In the genomic region with DNA sequence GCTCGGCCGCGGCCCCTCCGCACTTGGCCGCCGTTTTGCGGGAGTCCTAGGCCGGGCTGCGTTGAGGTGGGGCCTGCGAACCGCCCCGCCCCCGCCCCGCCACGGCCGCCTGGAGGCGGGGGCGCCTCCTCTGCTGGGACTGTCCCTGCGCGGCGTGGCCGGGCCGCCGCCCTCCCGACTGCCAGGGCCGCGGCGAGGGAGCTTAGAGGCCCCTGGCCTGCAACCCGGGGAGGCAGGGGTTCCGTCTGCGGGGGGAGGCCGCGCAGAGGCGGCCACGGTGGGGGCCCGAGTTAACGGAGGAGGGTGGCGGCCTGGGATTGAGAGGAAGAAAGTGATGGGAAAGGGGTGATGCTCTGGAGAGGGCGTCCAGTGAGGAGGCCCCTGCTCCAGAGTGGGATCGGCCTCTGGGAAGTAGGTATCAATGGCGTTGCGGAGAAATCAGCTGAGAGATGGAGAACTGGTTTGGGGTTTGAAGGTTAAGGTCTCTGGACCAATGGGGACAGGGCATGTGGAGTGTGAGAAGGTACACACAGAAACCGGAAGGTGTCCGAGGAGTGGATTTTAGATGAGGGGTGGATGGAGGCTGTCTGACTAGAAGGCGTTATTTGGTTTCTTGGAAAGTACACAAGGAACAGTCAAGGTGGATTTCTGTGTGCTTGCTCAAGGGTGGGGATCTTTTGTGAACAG, we compare ENCODE assay signal across 8 mouse cellular contexts. TPM values are rescaled to one million over a fixed set of nuclear protein-coding genes. Genes with fewer than 3 reads are reported as not detected.
A peak's percentile ranks its signal among the peaks of the same experiment; 100 is the strongest.
DNase-seq lines count a peak whose midpoint lies in the region; ATAC-seq and TF ChIP-seq lines count a peak whose summit lies in the region.

No protein-coding gene starts in this region.

- peak; percentile 85 for ATAC-seq in heart, embryonic 11.5 days (replicated peaks; ENCODE audit: insufficient number of reproducible peaks, low FRiP score, low TSS enrichment)
- peak; percentile 17; the same call in 1 of the 2 replicates for ATAC-seq in common myeloid progenitor, adult 5-6 weeks (replicated peaks; ENCODE audit: low read depth, poor library complexity, severe bottlenecking)
- ATAC-seq in hindbrain, embryonic 14.5 days (ENCODE audit: low FRiP score): peak; percentile 80; the same call in 1 of the 2 replicates
- ATAC-seq in stomach, postnatal 0 days (ENCODE audit: low FRiP score, low TSS enrichment): peak; percentile 73

- under 1% methylated on average over 42 of the region's 45 CpGs for WGBS in heart, embryonic 11.5 days (ENCODE audit: insufficient replicate concordance)
- under 1% methylated on average over 34 of the region's 45 CpGs for WGBS in hindbrain, embryonic 14.5 days
- WGBS in stomach, postnatal 0 days: under 1% methylated on average over 23 of the region's 45 CpGs

- DNase-seq in heart, postnatal 4 days: no peak
- DNase-seq in CD4-positive helper T cell, adult 2 months (ENCODE audit: low read depth, low spot score): peak; percentile 70
- DNase-seq in hindbrain, embryonic 14.5 days (ENCODE audit: low spot score): no peak
- DNase-seq in lung, postnatal 25 days (ENCODE audit: low spot score): peak; percentile 36
- DNase-seq in stomach, postnatal 0 days (ENCODE audit: low spot score): no peak
- DNase-seq in adrenal gland, postnatal 10 days: no peak

- H3K4me1 ChIP-seq in heart, embryonic 11.5 days (ENCODE audit: control insufficient read depth, insufficient read depth, low read length): peaks cover 10% of the 10 kb centered on the region; the same call in 1 of the 2 replicates
- peaks cover 17% of the 10 kb centered on the region for H3K4me1 ChIP-seq in hindbrain, embryonic 14.5 days (replicated peaks; ENCODE audit: control insufficient read depth, insufficient read depth, low read length)
- no peaks in the 10 kb centered on the region for H3K4me1 ChIP-seq in stomach, postnatal 0 days (replicated peaks; ENCODE audit: control insufficient read depth, insufficient read depth)

- no peaks in the 10 kb centered on the region for H3K27me3 ChIP-seq in heart, embryonic 11.5 days (ENCODE audit: control insufficient read depth, insufficient read depth, low read length)
- no peaks in the 10 kb centered on the region for H3K27me3 ChIP-seq in hindbrain, embryonic 14.5 days (ENCODE audit: control insufficient read depth, insufficient read depth, low read length)
- H3K27me3 ChIP-seq in stomach, postnatal 0 days (ENCODE audit: control insufficient read depth, insufficient read depth, low read length): no peaks in the 10 kb centered on the region

- peak overlapping the region; percentile 95 for H3K4me2 ChIP-seq in heart, embryonic 11.5 days
- H3K4me2 ChIP-seq in hindbrain, embryonic 14.5 days (replicated peaks): peak overlapping the region; percentile 84
- H3K4me2 ChIP-seq in stomach, postnatal 0 days (replicated peaks; ENCODE audit: low read depth): peak overlapping the region; percentile 92

- H3K36me3 ChIP-seq in heart, embryonic 11.5 days (ENCODE audit: control insufficient read depth, insufficient read depth, low read length): no peaks in the 10 kb centered on the region
- no peaks in the 10 kb centered on the region for H3K36me3 ChIP-seq in hindbrain, embryonic 14.5 days (replicated peaks; ENCODE audit: control insufficient read depth, insufficient read depth)
- H3K36me3 ChIP-seq in stomach, postnatal 0 days (ENCODE audit: control insufficient read depth, insufficient read depth, low read length): no peaks in the 10 kb centered on the region

- peak overlapping the region; percentile 81 for H3K27ac ChIP-seq in heart, embryonic 11.5 days (ENCODE audit: low read depth, low read length)
- peak overlapping the region; percentile 95 for H3K27ac ChIP-seq in hindbrain, embryonic 14.5 days
- H3K27ac ChIP-seq in stomach, postnatal 0 days (replicated peaks): peak overlapping the region; percentile 95

- no peaks in the 10 kb centered on the region for H3K9me3 ChIP-seq in heart, embryonic 11.5 days (replicated peaks; ENCODE audit: control insufficient read depth, low read length)
- no peaks in the 10 kb centered on the region for H3K9me3 ChIP-seq in hindbrain, embryonic 14.5 days (ENCODE audit: control insufficient read depth, low read length)
- H3K9me3 ChIP-seq in stomach, postnatal 0 days (ENCODE audit: control insufficient read depth, low read length): no peaks in the 10 kb centered on the region

- peak overlapping the region; percentile 97 for H3K9ac ChIP-seq in heart, embryonic 11.5 days (ENCODE audit: low read depth, low read length)
- peak overlapping the region; percentile 94 for H3K9ac ChIP-seq in hindbrain, embryonic 14.5 days
- peak overlapping the region; percentile 86 for H3K9ac ChIP-seq in stomach, postnatal 0 days (ENCODE audit: low read length)

- H3K4me3 ChIP-seq in heart, embryonic 11.5 days (ENCODE audit: low read depth, low read length): peak overlapping the region; percentile 99
- peak overlapping the region; percentile 98 for H3K4me3 ChIP-seq in hindbrain, embryonic 14.5 days (replicated peaks; ENCODE audit: low read length)
- peak overlapping the region; percentile 90 for H3K4me3 ChIP-seq in stomach, postnatal 0 days (ENCODE audit: low read depth, low read length)

- no peak for TF ChIP-seq EP300 in stomach, postnatal 0 days (optimal IDR thresholded peaks at IDR 0.05)

- no peak for TF ChIP-seq CTCF in stomach, postnatal 0 days (IDR thresholded peaks at IDR 0.05; ENCODE audit: low read depth)

RNA-seq across cellular contexts. Expression of a gene that starts 0.5 kb away (rescaled TPM):
- polyA plus RNA-seq in heart, embryonic 11.5 days (2014; fragmentation: Nextera tagmentation; extraction: Ambion mirVana): 52.1 and 65.3 TPM in 2 replicates
- 10 to 100 TPM; 41.3 to 47.7 TPM for total RNA-seq in heart, postnatal 4 days (2021)
- 121 and 130 TPM in 2 replicates for total RNA-seq in common myeloid progenitor, adult 5-6 weeks (2017)
- 73.7 and 75.8 TPM in 2 replicates for polyA plus RNA-seq in hindbrain, embryonic 14.5 days (2014; fragmentation: Nextera tagmentation; extraction: Ambion mirVana)
- polyA plus RNA-seq in stomach, postnatal 0 days (2015; fragmentation: Nextera tagmentation; extraction: Ambion mirVana): 76.8 and 77.9 TPM in 2 replicates
- 10 to 100 TPM; 42.6 to 48.5 TPM for total RNA-seq in adrenal gland, postnatal 10 days (2021)

Comparison
In these comparisons a context has a peak if more than half of its experiments do, and no peak if none do; other contexts are left out.
1. ATAC-seq: peak in every context shown above with its lines; median percentile 85 in heart, embryonic 11.5 days; 80 in hindbrain, embryonic 14.5 days; 73 in stomach, postnatal 0 days; 17 in common myeloid progenitor, adult 5-6 weeks.
2. DNase-seq: peak in CD4-positive helper T cell, adult 2 months (single experiment) and lung, postnatal 25 days (single experiment); none in heart, postnatal 4 days (single experiment), hindbrain, embryonic 14.5 days (single experiment), stomach, postnatal 0 days (single experiment) and adrenal gland, postnatal 10 days (single experiment).
3. Peak in every context shown above with its lines, with median percentiles within 50 percentile points of each other: H3K27ac ChIP-seq, H3K4me2 ChIP-seq, H3K4me3 ChIP-seq and H3K9ac ChIP-seq.